In the genomic region with DNA sequence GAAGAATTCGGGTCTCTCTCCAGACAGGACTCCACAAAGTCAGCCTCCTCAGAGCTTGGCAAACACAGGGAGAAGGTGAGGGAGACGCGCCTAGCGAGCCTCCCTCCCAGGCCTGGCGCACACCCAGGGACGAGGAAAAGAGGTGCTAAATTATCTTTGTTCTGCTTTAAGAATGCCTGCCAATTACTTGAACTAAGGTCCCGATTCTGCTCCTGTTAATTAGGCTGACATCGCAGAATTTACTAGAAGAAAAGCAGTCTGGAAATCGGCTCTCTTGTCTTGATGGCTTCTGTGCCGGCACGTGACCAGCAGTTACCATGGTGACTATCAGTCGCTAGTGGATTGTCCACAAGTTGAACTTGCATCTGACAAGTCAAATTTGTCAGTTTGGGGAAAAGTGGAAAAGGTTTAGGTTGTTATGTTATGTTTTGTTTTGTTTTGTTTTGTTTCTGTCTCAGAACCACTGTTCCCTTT, we compare ENCODE assay signal across 9 mouse cellular contexts.
A peak's percentile ranks its signal among the peaks of the same experiment; 100 is the strongest.
DNase-seq lines count a peak whose midpoint lies in the region; ATAC-seq and TF ChIP-seq lines count a peak whose summit lies in the region.
"Had no signal": no experiment of that assay in that cellular context is flagged by ENCODE, and none has a peak within 500 bp of the region (broad histone marks: within the 10 kb centered on the region; RNA-seq: fewer than 3 reads in every experiment).

No protein-coding gene starts in this region.

- H3K9ac ChIP-seq in hindbrain, embryonic 13.5 days: no peak overlapping the region
- no peak overlapping the region for H3K9ac ChIP-seq in hindbrain, embryonic 11.5 days (ENCODE audit: low read depth, low read length)
- H3K9ac ChIP-seq in lung, postnatal 0 days (replicated peaks; ENCODE audit: low read depth): no peak overlapping the region
- H3K9ac ChIP-seq: embryonic facial prominence, embryonic 12.5 days had no signal

- intact Hi-C loops in heart, postnatal 14 days (cut with DNase I): no loop called here
- intact Hi-C loops in gastrocnemius, adult 2 months (cut with DNase I): no loop called here

- no peak overlapping the region for H3K4me3 ChIP-seq in hindbrain, embryonic 13.5 days
- H3K4me3 ChIP-seq in hindbrain, embryonic 11.5 days (ENCODE audit: low read depth, low read length): no peak overlapping the region
- H3K4me3 ChIP-seq in lung, postnatal 0 days (ENCODE audit: low read depth, low read length): no peak overlapping the region
- H3K4me3 ChIP-seq in gastrocnemius, adult 2 months: no peak overlapping the region
- H3K4me3 ChIP-seq: embryonic facial prominence, embryonic 12.5 days had no signal

- peak overlapping the region; percentile 23 for H3K4me2 ChIP-seq in hindbrain, embryonic 13.5 days
- H3K4me2 ChIP-seq in hindbrain, embryonic 11.5 days (replicated peaks; ENCODE audit: low read depth, low read length): no peak overlapping the region
- H3K4me2 ChIP-seq in lung, postnatal 0 days (replicated peaks; ENCODE audit: low read depth, low read length): peak overlapping the region; percentile 37
- H3K4me2 ChIP-seq: embryonic facial prominence, embryonic 12.5 days had no signal

- no peaks in the 10 kb centered on the region for H3K9me3 ChIP-seq in hindbrain, embryonic 13.5 days
- H3K9me3 ChIP-seq in hindbrain, embryonic 11.5 days (ENCODE audit: control insufficient read depth, low read length): no peaks in the 10 kb centered on the region
- no peaks in the 10 kb centered on the region for H3K9me3 ChIP-seq in lung, postnatal 0 days (ENCODE audit: low read length)
- H3K9me3 ChIP-seq: embryonic facial prominence, embryonic 12.5 days had no signal

- no peaks in the 10 kb centered on the region for H3K36me3 ChIP-seq in hindbrain, embryonic 13.5 days
- H3K36me3 ChIP-seq in hindbrain, embryonic 11.5 days (ENCODE audit: control insufficient read depth, insufficient read depth, low read length): no peaks in the 10 kb centered on the region
- no peaks in the 10 kb centered on the region for H3K36me3 ChIP-seq in lung, postnatal 0 days (ENCODE audit: insufficient read depth, low read length)
- H3K36me3 ChIP-seq: embryonic facial prominence, embryonic 12.5 days had no signal

- ATAC-seq in hindbrain, embryonic 13.5 days (ENCODE audit: low FRiP score): peak; percentile 62
- no peak for ATAC-seq in hindbrain, embryonic 11.5 days (ENCODE audit: low FRiP score)
- ATAC-seq in lung, postnatal 0 days: peak; percentile 58; the same call in 1 of the 2 replicates

- DNase-seq in hindbrain, embryonic 11.5 days (ENCODE audit: low spot score): no peak
- DNase-seq in R1 (ENCODE audit: low read depth, low spot score): peak; percentile 81
- DNase-seq in embryo, embryonic 11 days: peak; percentile 53
- DNase-seq in heart, postnatal 14 days: peak; percentile 29 to 50
- peak; percentile 78 for DNase-seq in lung, postnatal 0 days (ENCODE audit: low spot score)
- no peak for DNase-seq in gastrocnemius, adult 2 months
- DNase-seq in layer of hippocampus, postnatal 36 days: no peak

- TF ChIP-seq EP300 in lung, postnatal 0 days (IDR thresholded peaks at IDR 0.05): no peak

- no peak for TF ChIP-seq CTCF in lung, postnatal 0 days (IDR thresholded peaks at IDR 0.05)
- TF ChIP-seq CTCF in gastrocnemius, adult 2 months (IDR thresholded peaks at IDR 0.05): no peak

- H3K4me1 ChIP-seq in hindbrain, embryonic 13.5 days (replicated peaks): peaks cover 32% of the 10 kb centered on the region
- H3K4me1 ChIP-seq in hindbrain, embryonic 11.5 days (replicated peaks; ENCODE audit: control insufficient read depth, insufficient read depth, low read length): no peaks in the 10 kb centered on the region
- peaks cover 7% of the 10 kb centered on the region; the same call in 1 of the 2 replicates for H3K4me1 ChIP-seq in lung, postnatal 0 days (ENCODE audit: insufficient read depth, low read depth, low read length)

- peak overlapping the region; percentile 69; the same call in 1 of the 2 replicates for H3K27ac ChIP-seq in hindbrain, embryonic 13.5 days
- H3K27ac ChIP-seq in hindbrain, embryonic 11.5 days (ENCODE audit: low read depth, low read length): no peak overlapping the region
- H3K27ac ChIP-seq in lung, postnatal 0 days (ENCODE audit: low read length): no peak overlapping the region
- no peak overlapping the region for H3K27ac ChIP-seq in gastrocnemius, adult 2 months
- H3K27ac ChIP-seq: embryonic facial prominence, embryonic 12.5 days had no signal

- peaks cover 2% of the 10 kb centered on the region; the same call in 1 of the 2 replicates for H3K27me3 ChIP-seq in hindbrain, embryonic 13.5 days
- no peaks in the 10 kb centered on the region for H3K27me3 ChIP-seq in hindbrain, embryonic 11.5 days (ENCODE audit: control insufficient read depth, insufficient read depth, low read length)
- H3K27me3 ChIP-seq in lung, postnatal 0 days (replicated peaks; ENCODE audit: insufficient read depth, low read length): no peaks in the 10 kb centered on the region
- H3K27me3 ChIP-seq: embryonic facial prominence, embryonic 12.5 days had no signal

- WGBS in hindbrain, embryonic 13.5 days: 24% methylated on average over 12 of the region's 12 CpGs
- WGBS in hindbrain, embryonic 11.5 days: 61% methylated on average over 12 of the region's 12 CpGs
- 24% methylated on average over 12 of the region's 12 CpGs for WGBS in lung, postnatal 0 days

Comparison
In these comparisons a context has a peak if more than half of its experiments do, and no peak if none do; other contexts are left out.
1. DNase-seq: peak in R1 (single experiment), embryo, embryonic 11 days (single experiment), heart, postnatal 14 days (2 of 2) and lung, postnatal 0 days (single experiment); none in hindbrain, embryonic 11.5 days (single experiment), gastrocnemius, adult 2 months (single experiment) and layer of hippocampus, postnatal 36 days (0 of 2).